Mouse (Mus musculus): ENCODE measurements around the gene Nr4a1.

DNA sequence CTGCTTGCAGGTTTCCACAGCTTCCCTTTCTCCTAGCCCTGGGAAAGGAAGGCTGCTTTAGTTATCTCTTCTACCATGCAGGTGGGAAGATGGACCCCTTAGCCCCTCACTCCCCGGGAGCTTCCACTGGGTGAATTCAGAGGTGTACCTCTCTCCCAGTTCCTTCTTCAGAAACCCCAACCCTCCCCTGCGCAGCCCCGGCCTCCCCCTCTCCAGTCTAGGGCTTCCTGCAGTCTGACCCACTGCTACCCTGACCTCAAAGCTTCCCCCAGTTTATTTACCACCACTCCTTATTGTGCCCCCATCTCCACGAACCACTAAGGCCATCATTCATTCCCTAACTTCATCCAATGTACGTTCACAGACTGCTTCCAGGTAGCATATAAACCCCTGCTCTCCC lies 30.5 kb upstream of the Nr4a1 start:
- no peak for TF ChIP-seq CTCF (IDR thresholded peaks at IDR 0.05; ENCODE audit: low read depth, low read length)
- no peak for TF ChIP-seq POLR2A (IDR thresholded peaks at IDR 0.05; ENCODE audit: insufficient read depth, low read length)

Measured in ES-Bruce4 (cell line).